Mouse (Mus musculus): ENCODE data around the gene Ubash3b.

The Ubash3b gene

DNA sequence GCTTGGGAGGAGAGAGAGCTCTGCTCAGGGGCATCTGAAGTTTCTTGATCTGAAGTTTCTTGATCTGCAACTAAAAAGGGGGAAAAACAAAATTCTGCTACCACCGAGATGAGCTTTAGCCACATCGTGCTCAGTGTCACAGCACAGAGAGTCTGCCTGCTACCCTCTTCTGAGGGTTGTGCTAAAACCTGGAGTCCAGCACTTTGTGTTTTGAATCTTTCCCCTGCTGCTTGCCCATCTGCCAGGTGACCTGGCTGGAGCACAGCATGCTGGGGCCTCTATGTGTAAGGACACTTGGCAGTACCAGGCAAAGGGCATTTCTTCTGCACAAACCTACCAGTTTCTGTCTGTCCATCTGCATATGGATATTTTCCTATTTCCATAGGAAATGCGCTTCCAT lies 177.2 kb downstream of the Ubash3b start:
- no peak for DNase-seq

DNA sequence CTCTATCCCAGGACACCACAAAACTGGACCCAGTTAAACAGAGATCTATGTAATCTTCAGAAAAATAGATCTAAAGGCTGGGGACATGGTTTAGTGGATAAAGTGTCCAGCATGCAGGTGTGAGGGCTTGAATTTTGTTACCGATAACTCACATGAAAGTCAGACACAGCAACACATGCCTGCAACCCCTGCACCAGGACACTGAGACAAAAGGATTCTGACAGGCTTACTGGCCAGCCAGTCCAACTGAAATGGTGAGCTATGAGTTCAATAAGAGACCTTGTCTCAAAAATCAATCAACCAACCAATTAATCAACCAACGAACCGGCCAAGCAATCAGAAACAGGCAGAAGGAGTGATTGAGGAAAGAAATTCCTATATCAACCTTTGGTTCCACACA lies 177.7 kb downstream of the Ubash3b start:
- no peak for DNase-seq

DNA sequence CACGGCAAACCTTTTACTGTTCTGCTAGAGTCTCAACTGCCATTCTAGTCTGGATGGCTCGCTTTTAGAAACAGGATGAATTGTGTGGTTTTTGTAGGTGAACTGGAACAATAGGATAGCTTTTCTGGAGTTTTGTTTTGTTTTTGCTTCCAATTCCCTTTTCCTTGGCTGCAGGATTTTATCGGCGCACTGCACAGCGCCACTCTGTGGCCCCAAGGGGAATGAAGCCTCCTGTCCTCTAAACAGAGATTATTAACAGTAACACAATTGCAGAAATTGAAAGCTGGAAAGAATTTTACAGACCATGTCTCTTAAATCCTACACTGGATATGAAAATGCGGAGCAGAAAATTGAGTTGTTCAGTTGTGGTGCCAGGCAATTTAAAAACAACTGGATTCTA lies 179.0 kb downstream of the Ubash3b start:
- DNase-seq = no peak

DNA sequence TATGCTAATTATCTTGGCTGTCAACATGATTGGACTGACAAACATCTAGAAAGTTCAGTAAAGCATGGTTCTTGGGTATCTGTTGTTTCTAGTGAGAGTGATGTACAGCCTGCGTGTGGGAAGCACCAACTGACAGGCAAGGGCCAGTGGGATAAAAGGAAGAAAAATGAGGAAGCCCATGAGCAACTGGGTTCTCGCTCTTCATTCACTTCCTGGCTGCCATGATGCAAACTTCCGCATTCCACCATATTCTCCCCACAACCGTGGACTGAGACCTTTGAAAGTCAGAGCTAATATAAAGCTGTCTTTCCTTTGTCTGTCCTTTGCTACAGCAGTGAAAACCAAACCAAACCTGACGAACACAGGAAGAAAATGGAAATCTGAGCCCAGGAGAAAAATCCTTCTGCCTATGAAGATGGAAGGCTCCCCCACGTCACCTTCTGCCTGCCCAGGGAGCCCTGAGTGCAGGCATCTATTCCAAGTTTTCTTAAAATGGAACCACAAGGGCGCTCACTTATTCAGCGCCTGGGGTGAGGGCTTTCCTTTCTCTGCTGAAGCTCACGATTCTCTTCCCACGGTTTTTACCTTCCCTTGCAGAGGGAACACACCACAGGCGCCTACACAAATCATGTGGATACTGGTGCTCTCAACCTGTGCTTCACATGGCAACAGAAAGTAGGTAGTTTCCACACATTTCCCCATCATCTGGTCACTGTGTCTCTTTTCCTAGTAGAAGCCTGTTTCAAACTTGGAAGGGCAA lies 187.3 kb downstream of the Ubash3b start:
- no peak for DNase-seq

DNA sequence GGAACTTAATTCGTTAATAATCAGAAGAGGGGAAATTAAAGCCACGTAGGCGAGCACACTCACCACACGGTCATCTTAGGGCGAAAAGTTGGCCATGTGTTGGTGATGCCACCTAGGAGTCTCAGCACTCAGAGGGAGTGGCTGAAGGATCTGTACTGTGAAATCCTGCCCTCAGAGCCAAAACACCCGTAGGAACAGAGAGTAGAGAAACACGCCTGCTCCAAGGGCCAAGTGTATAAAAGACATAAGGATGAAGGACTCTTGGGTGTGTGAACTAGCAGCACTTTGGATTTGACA lies 197.1 kb downstream of the Ubash3b start:
- DNase-seq = no peak

DNA sequence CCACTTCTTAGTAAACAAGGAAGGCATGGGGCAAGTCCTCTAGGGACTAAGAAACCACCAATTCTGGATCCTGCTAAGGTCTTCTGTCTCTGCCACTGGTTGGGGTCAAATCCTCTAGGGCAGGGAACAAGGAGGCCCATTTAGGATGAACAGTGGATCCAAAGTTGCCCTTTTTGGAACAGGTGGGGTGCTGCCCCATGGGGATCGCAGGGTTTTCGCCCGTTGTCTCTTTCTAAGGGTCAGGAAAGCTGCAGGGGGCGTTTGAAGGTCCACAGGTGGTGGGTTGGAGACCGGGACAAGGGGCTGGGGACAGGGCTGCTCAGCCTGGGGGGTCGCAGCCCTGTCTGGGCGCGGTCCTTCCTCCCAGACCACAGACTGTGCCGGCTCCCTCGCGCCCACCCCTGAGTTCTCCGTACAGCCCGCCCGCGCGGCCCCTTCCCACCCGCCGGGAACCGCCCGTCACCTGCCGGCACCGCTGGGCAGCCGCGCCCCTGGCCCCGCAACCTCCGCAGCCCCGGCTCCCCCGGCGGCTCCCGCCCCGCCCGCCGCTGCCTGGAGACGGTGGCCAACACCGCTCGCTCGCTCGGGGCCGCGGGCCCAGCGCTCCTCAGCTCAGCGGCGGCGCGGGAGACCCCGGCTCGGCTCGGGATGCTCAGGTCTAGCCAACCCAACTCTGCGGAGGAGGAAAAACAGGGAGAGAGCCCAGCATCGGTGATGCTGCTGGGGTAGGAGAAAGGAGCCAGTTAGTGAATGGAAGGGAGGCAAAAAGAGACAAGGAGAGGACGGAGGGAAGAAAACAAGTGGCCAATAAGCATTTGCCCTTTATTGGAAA lies 197.7 kb downstream of the Ubash3b start, which contains the start of gene Jhy:
TSS of gene Jhy (minus strand) at position 533 of the 832 bp plus-strand sequence.
- no peak for DNase-seq

DNA sequence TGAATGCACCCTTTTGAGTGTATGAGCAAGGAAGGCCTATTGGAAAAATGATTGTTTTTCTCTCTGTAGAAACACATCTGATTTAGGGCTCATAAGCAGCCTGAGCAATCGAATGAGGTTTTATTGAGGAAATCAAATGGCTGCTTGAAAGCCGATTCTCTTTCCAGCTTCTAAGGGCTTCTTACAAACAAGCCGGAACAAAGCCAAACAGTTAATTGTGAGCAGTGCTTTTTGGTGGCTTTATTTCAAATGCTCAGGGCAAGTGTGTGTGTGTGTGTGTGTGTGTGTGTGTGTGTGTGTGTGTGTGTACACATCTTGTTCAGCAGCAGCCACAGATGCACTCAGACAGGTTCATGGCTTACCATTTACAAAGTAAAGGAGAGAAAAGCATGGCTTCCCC lies 200.1 kb downstream of the Ubash3b start:
- DNase-seq = no peak

All from kidney, adult 9 months (tissue).